Mouse (Mus musculus) erythroid progenitor cell, adult 5-6 weeks (primary cell): ENCODE measurements around the gene Prkag2. TPM values are rescaled to one million over a fixed set of nuclear protein-coding genes. Genes with fewer than 3 reads are reported as not detected.

Experiments used
- ATAC-seq: replicated peaks from 2 replicates; pipeline ENCODE4 v1.8.0; 2016; ENCODE audit warnings: moderate number of reproducible peaks, mild to moderate bottlenecking, moderate TSS enrichment, inconsistent platforms; ENCODE audit not compliant: poor library complexity, low FRiP score, severe bottlenecking
- total RNA-seq, 2 experiments: library from RNA; stranded (forward) in 1 of 2; stranded (reverse) in 1 of 2; fragments of 150-400 nt in 1 of 2; fragments of 186-747, 209-891 nt in 1 of 2; gene quantifications; 2 replicates each; pipeline versions ENCODE4 v1.2.3 to v1.2.4; 2015 to 2017; ENCODE audit warnings: low replicate concordance in 2 of 2

The Prkag2 gene
- total RNA-seq, 2 experiments from 2014 or later: 1.7 to 7.5 TPM

GRCm38 (mm10) chr5:25009770-25010169 lies 90.7 kb downstream of the Prkag2 start:
- ATAC-seq: no peak

- no peak for ATAC-seq
Observed at GRCm38 (mm10) chr5:25008966-25009365, 91.5 kb downstream of the Prkag2 start.

DNA sequence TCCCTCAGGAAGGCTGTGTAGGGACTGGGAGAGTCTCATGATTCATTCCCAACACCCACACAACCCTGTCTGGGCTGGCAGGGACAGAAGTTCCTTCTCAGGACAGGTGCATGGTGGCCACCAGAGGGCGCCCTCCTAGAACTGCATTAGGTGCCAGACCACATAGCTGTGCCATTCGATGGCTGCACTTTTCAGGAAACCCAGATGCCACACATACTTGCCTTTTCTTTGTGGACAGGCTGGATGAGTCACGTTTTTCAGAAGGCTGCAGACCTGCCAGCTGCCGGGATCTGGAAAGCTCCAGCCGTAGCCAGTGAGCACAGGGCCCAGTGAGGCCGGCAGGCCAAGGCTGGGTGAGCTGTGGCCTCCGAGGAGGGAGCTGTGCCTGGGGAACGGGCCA lies 93.6 kb downstream of the Prkag2 start:
- ATAC-seq: no peak

DNA sequence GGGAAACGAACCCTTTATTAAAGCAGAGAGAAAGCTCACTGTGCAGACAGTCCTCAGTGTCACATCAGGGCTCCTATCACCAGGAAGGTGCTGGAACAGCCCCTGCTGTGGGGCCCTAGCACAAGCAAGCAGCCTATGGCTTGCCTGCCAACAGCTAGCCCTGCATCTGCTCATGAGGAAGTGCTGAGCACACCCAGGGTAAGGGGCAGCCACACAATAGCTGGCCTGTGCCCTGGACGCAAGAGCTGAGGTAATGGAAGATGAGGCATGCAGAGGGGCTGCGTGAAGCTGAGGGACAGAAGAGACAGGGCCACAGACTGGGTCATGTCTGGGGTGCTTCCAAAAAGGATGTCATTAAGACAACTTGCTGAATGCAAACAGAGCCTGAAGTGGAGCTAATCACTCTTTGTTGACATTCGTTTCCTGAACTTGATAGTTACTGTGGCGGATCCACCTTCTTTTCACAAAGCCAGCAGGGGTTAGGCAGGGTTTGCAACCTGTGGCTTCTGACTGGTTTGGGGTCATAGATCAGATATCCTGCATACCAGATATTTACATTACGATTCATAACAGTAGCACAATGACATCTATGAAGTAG lies 94.8 kb downstream of the Prkag2 start:
- ATAC-seq: no peak

DNA sequence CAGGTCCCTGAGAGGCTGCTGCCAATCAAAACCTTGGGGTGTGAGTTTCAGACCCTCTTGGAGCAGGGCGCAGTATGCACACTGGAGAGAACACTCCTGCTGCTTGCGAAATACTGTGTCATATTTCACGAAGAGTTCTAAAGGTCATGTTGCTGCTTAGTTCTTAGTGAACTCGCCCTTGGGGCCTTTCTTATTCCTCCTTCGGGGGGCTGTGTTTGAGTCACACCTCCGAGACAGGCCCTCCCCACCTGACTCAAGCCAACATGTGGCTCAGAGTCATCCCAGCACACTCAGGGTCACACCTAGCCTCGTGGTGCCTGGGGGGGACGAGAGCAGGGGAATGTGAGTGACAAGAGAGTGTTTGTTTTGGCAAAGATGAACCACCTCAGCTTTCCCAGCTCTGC lies 99.0 kb downstream of the Prkag2 start:
- ATAC-seq: no peak

- ATAC-seq: no peak
Observed at GRCm38 (mm10) chr5:24999351-24999750, 101.1 kb downstream of the Prkag2 start.

GRCm38 (mm10) chr5:24995576-24996100 lies 104.8 kb downstream of the Prkag2 start:
- no peak for ATAC-seq

DNA sequence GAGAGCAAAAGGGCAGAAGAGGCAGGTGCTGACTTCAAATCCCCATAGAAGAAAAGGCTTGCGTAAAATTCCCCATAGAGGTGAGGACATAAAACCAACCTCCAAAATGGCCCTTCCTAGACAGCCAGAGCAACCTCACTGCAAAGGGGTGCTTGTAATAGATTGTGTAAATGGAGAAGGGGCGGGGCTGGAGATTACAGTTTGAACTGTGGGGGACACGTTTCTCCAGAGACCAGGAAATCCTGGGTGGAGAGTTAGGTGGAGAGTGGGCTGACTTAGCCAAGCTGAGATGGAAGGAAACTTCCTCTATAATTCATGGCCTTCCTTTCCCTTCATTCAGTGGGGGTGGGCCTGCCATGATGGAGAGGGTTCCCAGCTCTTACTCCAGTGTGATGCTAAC lies 107.3 kb downstream of the Prkag2 start:
- no peak for ATAC-seq

DNA sequence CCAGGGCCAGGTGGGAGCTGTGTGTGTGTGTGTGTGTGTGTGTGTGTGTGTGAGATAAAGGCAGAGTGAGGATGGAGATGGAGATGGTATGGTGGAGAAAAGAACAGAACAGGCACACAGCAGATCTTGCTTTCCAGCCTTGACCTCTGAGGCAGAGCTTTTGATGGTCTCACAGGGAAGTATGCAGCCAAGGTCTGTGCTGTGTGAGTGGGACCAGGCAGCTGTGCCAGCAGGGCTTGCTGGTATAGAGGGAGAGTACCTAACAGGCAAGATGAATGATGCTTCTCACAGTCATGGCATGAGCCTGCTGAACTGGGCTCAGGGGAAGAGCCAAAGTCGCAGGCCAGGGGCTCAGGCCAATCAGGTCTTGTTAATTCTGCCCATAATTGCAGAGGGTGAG lies 108.9 kb downstream of the Prkag2 start:
- no peak for ATAC-seq

DNA sequence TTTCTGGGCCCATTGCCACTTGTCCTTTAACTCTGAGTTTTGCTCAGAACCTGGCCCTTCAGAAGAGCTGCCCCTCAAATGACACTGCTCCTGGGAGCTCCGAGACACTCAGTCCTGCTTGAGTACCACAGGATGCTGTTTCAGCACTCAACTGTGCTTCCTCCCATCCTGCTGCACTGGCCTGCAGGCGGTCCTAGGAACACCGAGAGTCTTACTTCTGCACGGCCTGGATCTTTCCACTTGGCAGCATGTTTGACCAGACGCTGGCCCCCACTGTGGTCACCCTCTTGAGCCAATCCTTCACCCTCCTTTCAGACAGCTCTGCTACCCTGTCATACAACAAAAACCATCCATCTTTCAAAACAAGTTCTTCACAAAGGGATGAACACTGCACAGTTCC lies 110.0 kb downstream of the Prkag2 start:
- no peak for ATAC-seq

GRCm38 (mm10) chr5:24989683-24990082 lies 110.8 kb downstream of the Prkag2 start:
- ATAC-seq: no peak

DNA sequence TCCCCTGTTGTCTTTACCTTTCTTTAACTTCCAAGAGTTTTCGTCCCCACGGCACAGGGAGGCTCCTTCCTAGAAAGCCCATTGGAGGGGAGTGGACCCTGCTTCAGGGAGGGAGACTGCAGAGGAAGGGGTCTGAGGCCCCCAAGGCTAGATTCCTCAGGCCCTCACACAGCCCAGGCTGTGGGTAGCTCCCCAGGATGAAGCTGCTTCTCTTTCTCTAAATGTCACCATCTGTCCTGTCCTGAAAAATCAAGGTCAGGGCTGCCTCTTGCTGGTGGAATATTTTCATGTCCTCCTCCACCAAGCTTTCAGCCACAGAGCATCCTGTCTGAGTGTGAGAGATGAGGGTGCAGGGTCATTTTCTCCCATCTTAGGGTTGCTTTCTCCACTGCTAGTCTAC lies 113.5 kb downstream of the Prkag2 start:
- no peak for ATAC-seq

DNA sequence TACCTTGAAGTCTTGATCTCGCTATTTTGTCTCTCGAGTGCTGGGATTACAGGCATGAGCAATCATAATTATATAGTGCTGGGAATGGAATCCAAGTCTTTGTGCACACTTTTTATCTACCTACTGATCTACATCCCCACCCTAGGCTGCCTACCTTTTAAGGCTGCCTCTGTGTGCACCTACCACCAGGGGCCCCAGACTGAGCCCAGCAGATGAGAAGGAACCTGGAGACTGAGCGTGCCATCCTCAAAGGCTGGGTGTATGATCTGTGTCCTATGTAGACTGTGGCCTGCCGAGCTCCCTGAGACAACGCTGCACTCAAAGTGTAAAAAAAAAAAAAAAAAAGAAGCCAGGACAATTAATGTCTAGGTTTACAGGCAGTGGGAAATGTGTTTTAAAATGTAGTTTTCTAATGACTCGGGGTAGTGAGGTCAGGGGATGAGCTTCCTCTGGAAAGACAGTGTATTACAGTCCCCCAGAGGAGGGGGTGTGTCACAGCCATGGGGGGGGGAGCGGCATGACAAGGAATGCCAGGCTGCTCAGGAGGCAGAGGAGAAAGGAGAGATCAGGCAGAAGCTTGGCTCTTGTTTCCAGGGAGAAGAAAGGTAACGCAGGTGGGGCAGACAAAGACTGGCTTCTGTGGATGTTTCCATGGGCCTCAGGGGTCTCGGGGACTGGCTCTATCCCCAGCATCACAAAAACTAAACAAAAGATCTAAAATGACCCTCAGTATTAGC lies 114.1 kb downstream of the Prkag2 start:
- ATAC-seq: no peak

GRCm38 (mm10) chr5:24985434-24986176 lies 114.8 kb downstream of the Prkag2 start:
- no peak for ATAC-seq

GRCm38 (mm10) chr5:24984157-24984556 lies 116.3 kb downstream of the Prkag2 start:
- no peak for ATAC-seq

DNA sequence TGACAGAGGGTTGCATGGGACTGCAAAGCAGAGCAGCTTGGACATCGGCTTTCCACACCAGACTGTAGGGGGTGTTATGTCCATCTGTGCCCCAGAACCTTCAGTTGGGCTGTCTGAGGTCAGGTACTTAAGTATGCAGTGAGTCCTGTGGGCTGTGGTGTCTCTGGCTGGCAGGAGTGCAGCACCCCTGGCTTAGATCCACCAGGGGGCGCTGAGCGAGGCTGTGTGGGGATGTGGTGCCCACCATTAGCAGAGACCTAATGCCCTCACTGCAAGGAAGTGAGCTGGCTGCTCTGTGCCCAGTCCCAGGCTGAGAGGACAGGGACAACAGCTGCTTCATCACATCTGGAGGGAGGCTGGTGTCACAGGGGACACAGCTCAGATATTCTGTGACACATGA lies 116.9 kb downstream of the Prkag2 start:
- no peak for ATAC-seq

DNA sequence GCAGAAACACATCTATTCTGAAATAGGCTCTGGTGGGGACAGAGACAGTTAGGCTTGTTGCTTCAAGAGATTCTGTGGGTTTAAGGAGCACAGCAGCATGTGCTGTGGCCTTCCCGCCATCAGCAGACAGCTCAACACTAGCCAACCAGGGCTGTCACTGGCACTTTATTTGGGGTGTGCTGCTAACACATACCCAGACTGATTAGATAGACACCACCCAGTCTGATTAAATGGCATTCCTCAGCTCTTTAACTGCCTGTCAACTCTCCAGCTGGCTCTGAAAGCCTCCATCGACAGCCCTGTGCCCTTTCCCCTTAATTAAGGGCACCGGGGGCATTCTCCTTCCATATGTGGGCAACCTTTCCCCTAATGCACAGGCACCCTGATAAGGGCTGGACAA lies 118.2 kb downstream of the Prkag2 start:
- no peak for ATAC-seq

GRCm38 (mm10) chr5:24981765-24982164 lies 118.7 kb downstream of the Prkag2 start:
- no peak for ATAC-seq

DNA sequence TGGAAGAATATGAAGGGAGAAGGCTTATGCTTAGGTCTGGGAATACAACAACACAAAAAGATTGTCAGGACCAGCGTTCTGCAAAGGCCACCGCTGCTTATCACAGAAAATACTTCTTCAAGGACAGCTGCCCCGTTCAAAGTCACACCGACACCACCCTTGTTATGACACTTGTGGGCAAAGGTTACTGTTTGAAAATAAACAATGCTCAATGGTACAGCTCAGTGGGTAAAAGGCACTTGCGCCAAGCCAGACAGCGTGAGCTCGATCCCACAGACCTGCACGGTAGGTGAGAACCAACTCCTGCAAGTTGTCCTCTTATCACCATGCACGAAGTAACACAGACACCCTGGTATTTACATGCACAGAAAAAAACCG lies 120.5 kb downstream of the Prkag2 start:
- no peak for ATAC-seq

DNA sequence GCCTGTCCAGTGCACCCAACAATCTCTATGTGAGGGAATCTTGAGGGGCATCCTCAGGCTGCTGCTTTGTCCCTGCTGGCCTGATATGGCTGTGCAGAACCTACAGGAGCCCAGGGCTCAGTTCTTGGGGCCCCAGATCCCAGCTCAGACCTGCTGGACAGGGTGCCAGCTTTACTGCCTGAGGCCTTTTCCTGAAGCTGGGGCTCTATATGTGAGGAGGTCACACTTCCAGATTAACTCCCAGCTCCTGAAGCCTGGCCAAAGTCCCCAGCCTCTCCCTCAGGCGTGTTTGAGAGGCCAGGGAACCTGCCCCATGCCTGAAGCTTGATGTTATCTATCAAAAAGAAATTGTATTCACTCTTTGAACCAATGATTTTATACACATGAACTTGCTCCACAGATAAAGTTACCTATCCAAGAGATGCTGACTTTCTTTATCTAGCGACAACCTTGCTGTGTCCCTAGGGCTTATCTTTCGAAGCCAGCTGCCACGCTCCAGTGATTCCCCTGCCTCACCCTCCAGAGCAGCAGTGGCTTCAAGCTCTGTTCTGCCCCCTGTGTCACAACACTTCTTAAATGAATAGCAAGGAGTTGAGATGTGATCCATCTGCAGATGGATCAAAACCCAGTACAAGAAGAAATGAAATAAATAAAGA lies 121.0 kb downstream of the Prkag2 start:
- ATAC-seq: no peak
